Mouse (Mus musculus): ENCODE results near the gene Rasgef1b. TPM values are rescaled to one million over a fixed set of nuclear protein-coding genes. Genes with fewer than 3 reads are reported as not detected.
"Not testable (repeated sequence)": the region's sequence is repeated elsewhere in the genome, so short reads cannot be mapped to it uniquely, and the experiment has no call there.

Gene Rasgef1b
- polyA plus RNA-seq, 1 experiment, result 4.5 TPM

- H3K27ac ChIP-seq (ENCODE audit: control insufficient read depth, insufficient read depth, low read length), result no peak overlapping the region
- H3K4me3 ChIP-seq (ENCODE audit: control insufficient read depth, insufficient read depth, low read length), result no peak overlapping the region
- TF ChIP-seq POLR2A (IDR thresholded peaks at IDR 0.05; ENCODE audit: control insufficient read depth, extremely low read depth, insufficient read depth, low read length, poor library complexity) (no peak), CTCF (IDR thresholded peaks at IDR 0.05; ENCODE audit: borderline replicate concordance, control insufficient read depth, extremely low read depth, insufficient read depth, low read length, poor library complexity) (no peak)
- no peak for DNase-seq
- no peaks in the 10 kb centered on the region for H3K27me3 ChIP-seq (ENCODE audit: control insufficient read depth, insufficient read depth, low read length)
- H3K4me1 ChIP-seq (replicated peaks; ENCODE audit: control insufficient read depth, insufficient read depth, low read length), result no peaks in the 10 kb centered on the region
- 91% methylated on average over 4 of the region's 4 CpGs for WGBS
- no peaks in the 10 kb centered on the region for H3K36me3 ChIP-seq (ENCODE audit: control insufficient read depth, insufficient read depth, low read length)
These were observed 501.5 kb downstream of the Rasgef1b start for GRCm38 (mm10) chr5:99227361-99227760.

- TF ChIP-seq CTCF (IDR thresholded peaks at IDR 0.05; ENCODE audit: borderline replicate concordance, control insufficient read depth, extremely low read depth, insufficient read depth, low read length, poor library complexity) (no peak), POLR2A (IDR thresholded peaks at IDR 0.05; ENCODE audit: control insufficient read depth, extremely low read depth, insufficient read depth, low read length, poor library complexity) (no peak)
- no peaks in the 10 kb centered on the region for H3K4me1 ChIP-seq (replicated peaks; ENCODE audit: control insufficient read depth, insufficient read depth, low read length)
- DNase-seq, result no peak
- no peak overlapping the region for H3K27ac ChIP-seq (ENCODE audit: control insufficient read depth, insufficient read depth, low read length)
- H3K4me3 ChIP-seq (ENCODE audit: control insufficient read depth, insufficient read depth, low read length), result no peak overlapping the region
- no peaks in the 10 kb centered on the region for H3K36me3 ChIP-seq (ENCODE audit: control insufficient read depth, insufficient read depth, low read length)
- H3K27me3 ChIP-seq (ENCODE audit: control insufficient read depth, insufficient read depth, low read length), result no peaks in the 10 kb centered on the region
- WGBS, result 88% methylated on average over 5 of the region's 5 CpGs
These were observed 504.3 kb downstream of the Rasgef1b start for GRCm38 (mm10) chr5:99224571-99225011.

GRCm38 (mm10) chr5:99223869-99224498 lies 504.9 kb downstream of the Rasgef1b start:
- H3K4me3 ChIP-seq (ENCODE audit: control insufficient read depth, insufficient read depth, low read length), result no peak overlapping the region
- no peak for TF ChIP-seq POLR2A (IDR thresholded peaks at IDR 0.05; ENCODE audit: control insufficient read depth, extremely low read depth, insufficient read depth, low read length, poor library complexity)
- no peak for TF ChIP-seq CTCF (IDR thresholded peaks at IDR 0.05; ENCODE audit: borderline replicate concordance, control insufficient read depth, extremely low read depth, insufficient read depth, low read length, poor library complexity)
- H3K27me3 ChIP-seq (ENCODE audit: control insufficient read depth, insufficient read depth, low read length), result no peaks in the 10 kb centered on the region
- H3K4me1 ChIP-seq (replicated peaks; ENCODE audit: control insufficient read depth, insufficient read depth, low read length), result no peaks in the 10 kb centered on the region
- no peak overlapping the region for H3K27ac ChIP-seq (ENCODE audit: control insufficient read depth, insufficient read depth, low read length)
- no peaks in the 10 kb centered on the region for H3K36me3 ChIP-seq (ENCODE audit: control insufficient read depth, insufficient read depth, low read length)
- DNase-seq, result no peak
- WGBS, result 90% methylated on average over 15 of the region's 15 CpGs

- no peak for DNase-seq
- no peaks in the 10 kb centered on the region for H3K27me3 ChIP-seq (ENCODE audit: control insufficient read depth, insufficient read depth, low read length)
- 89% methylated on average over 5 of the region's 5 CpGs for WGBS
These were observed 510.5 kb downstream of the Rasgef1b start for GRCm38 (mm10) chr5:99218385-99218784.

GRCm38 (mm10) chr5:99216588-99217152 lies 512.2 kb downstream of the Rasgef1b start:
- DNase-seq; H3K36me3 ChIP-seq (ENCODE audit: control insufficient read depth, insufficient read depth, low read length): not testable (repeated sequence)
- WGBS, result 100% methylated on average over 1 of the region's 1 CpGs

More at GRCm38 (mm10) chr5:99218385-99218784, 510.5 kb downstream of the Rasgef1b start:
- Histone ChIP-seq H3K4me1 (replicated peaks; ENCODE audit: control insufficient read depth, insufficient read depth, low read length) (no peaks in the 10 kb centered on the region), H3K4me3 (ENCODE audit: control insufficient read depth, insufficient read depth, low read length) (no peak overlapping the region), H3K36me3 (ENCODE audit: control insufficient read depth, insufficient read depth, low read length) (no peaks in the 10 kb centered on the region), H3K27ac (ENCODE audit: control insufficient read depth, insufficient read depth, low read length) (no peak overlapping the region)
- no peak for TF ChIP-seq POLR2A (IDR thresholded peaks at IDR 0.05; ENCODE audit: control insufficient read depth, extremely low read depth, insufficient read depth, low read length, poor library complexity)
- no peak for TF ChIP-seq CTCF (IDR thresholded peaks at IDR 0.05; ENCODE audit: borderline replicate concordance, control insufficient read depth, extremely low read depth, insufficient read depth, low read length, poor library complexity)

GRCm38 (mm10) chr5:99215207-99216157 lies 513.4 kb downstream of the Rasgef1b start:
- no peaks in the 10 kb centered on the region for H3K4me1 ChIP-seq (replicated peaks; ENCODE audit: control insufficient read depth, insufficient read depth, low read length)
- no peak overlapping the region for H3K4me3 ChIP-seq (ENCODE audit: control insufficient read depth, insufficient read depth, low read length)
- no peaks in the 10 kb centered on the region for H3K36me3 ChIP-seq (ENCODE audit: control insufficient read depth, insufficient read depth, low read length)
- H3K27me3 ChIP-seq (ENCODE audit: control insufficient read depth, insufficient read depth, low read length), result no peaks in the 10 kb centered on the region
- no peak overlapping the region for H3K27ac ChIP-seq (ENCODE audit: control insufficient read depth, insufficient read depth, low read length)
- TF ChIP-seq CTCF (IDR thresholded peaks at IDR 0.05; ENCODE audit: borderline replicate concordance, control insufficient read depth, extremely low read depth, insufficient read depth, low read length, poor library complexity), result no peak
- no peak for TF ChIP-seq POLR2A (IDR thresholded peaks at IDR 0.05; ENCODE audit: control insufficient read depth, extremely low read depth, insufficient read depth, low read length, poor library complexity)
- 87% methylated on average over 7 of the region's 7 CpGs for WGBS
- no peak for DNase-seq

More at GRCm38 (mm10) chr5:99216588-99217152, 512.2 kb downstream of the Rasgef1b start:
- H3K4me3 ChIP-seq (ENCODE audit: control insufficient read depth, insufficient read depth, low read length); H3K27me3 ChIP-seq (ENCODE audit: control insufficient read depth, insufficient read depth, low read length); H3K27ac ChIP-seq (ENCODE audit: control insufficient read depth, insufficient read depth, low read length); H3K4me1 ChIP-seq (replicated peaks; ENCODE audit: control insufficient read depth, insufficient read depth, low read length): not testable (repeated sequence)
